Mouse (Mus musculus) forebrain, embryonic 12.5 days (tissue): ENCODE measurements at regions not wholly inside any gene's neighbourhood (a gene's known extent, or its start where the extent isn't known, plus 50 kb on each side); places are given as distances from the start of the nearest gene placed in this dataset.

Experiments used
- ATAC-seq: fragments of 200-750 bp; cut with Nextera tagmentation; 2 replicates; pipeline ENCODE4 v1.8.0; 2017; ENCODE audit warnings: moderate TSS enrichment; ENCODE audit not compliant: low FRiP score
- H3K27ac ChIP-seq: fragments of 300-500 bp; sonication (generic); 2 replicates; pipeline ENCODE4 v1.5.1; 2016; ENCODE audit warnings: mild to moderate bottlenecking
- H3K27me3 ChIP-seq: fragments of 300-500 bp; sonication (generic); 2 replicates; pipeline ENCODE4 v1.6.1; 2016; ENCODE audit warnings: mild to moderate bottlenecking
- H3K36me3 ChIP-seq: fragments of 300-500 bp; sonication (generic); replicated peaks from 2 replicates; pipeline ENCODE4 v1.6.1; 2016; ENCODE audit warnings: mild to moderate bottlenecking
- H3K4me1 ChIP-seq: fragments of 300-500 bp; sonication (generic); 2 replicates; pipeline ENCODE4 v1.6.1; 2016
- H3K4me2 ChIP-seq: fragments of 300-500 bp; sonication (generic); 2 replicates; pipeline ENCODE4 v1.6.1; 2016; ENCODE audit warnings: mild to moderate bottlenecking, moderate library complexity
- H3K4me3 ChIP-seq: fragments of 300-500 bp; sonication (generic); replicated peaks from 2 replicates; pipeline ENCODE4 v1.5.1; 2016; ENCODE audit warnings: mild to moderate bottlenecking
- H3K9ac ChIP-seq: fragments of 300-500 bp; sonication (generic); 2 replicates; pipeline ENCODE4 v1.6.1; 2016; ENCODE audit warnings: mild to moderate bottlenecking
- H3K9me3 ChIP-seq: fragments of 300-500 bp; sonication (generic); 2 replicates; pipeline ENCODE4 v1.6.1; 2016
- WGBS: fragments of 180-500 bp; shearing (Covaris S2); methylation state at CpG from one replicate; pipeline ENCODE4 v1.1.7; 2016; 5-methylcytosine and 5-hydroxymethylcytosine counted together

DNA sequence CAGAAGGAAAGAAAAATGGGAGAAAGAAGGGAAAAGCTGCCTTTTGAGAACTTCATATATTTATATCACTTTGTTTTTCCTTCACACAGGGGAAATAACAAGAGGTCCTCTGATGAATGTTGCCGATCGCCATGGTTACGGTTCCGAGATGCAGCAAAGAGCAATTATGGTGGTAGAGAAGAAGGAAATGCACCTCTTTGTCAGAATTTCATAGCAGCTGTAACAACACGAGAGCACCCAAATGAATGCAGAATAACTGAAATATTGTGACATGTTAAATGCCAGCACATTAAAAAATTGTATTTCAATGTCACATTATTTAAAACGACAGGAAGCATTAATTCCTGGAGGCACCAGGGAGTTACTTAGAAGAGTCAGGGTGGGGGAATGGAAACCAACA is 279.4 kb downstream of the Mctp2 start:
- Histone ChIP-seq H3K4me1 (no peaks in the 10 kb centered on the region), H3K9me3 (no peaks in the 10 kb centered on the region), H3K27ac (no peak overlapping the region), H3K9ac (no peak overlapping the region), H3K4me2 (no peak overlapping the region), H3K36me3 (no peaks in the 10 kb centered on the region), H3K4me3 (no peak overlapping the region), H3K27me3 (no peaks in the 10 kb centered on the region)
- no peak for ATAC-seq
- WGBS: 70% methylated on average over 6 of the region's 6 CpGs

DNA sequence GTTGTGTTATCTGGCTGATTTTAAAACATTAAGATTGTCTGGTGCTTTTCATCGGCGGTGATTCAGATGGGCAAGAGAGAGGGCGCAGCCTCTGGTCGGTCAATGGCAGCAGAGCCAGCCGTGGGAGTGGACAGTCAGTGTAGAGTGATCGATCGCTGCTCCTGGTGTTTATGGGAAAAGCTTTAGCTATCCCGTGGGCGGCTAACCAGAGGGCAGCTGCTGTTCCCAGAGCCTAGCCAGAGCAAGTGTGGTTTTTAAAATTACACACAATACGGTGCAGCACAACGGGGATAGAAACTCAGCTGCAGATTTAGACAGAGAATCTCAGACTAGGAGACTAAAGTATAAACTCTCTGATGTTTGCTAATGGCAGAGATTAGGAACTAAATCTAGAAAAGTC is 297.3 kb downstream of the Mctp2 start:
- H3K4me1 ChIP-seq: no peaks in the 10 kb centered on the region
- no peak overlapping the region for H3K4me2 ChIP-seq
- H3K36me3 ChIP-seq: no peaks in the 10 kb centered on the region
- 92% methylated on average over 11 of the region's 11 CpGs for WGBS
- H3K27ac ChIP-seq: no peak overlapping the region
- no peak overlapping the region for H3K9ac ChIP-seq
- ATAC-seq: no peak
- H3K9me3 ChIP-seq: no peaks in the 10 kb centered on the region
- no peaks in the 10 kb centered on the region for H3K27me3 ChIP-seq
- H3K4me3 ChIP-seq: no peak overlapping the region

DNA sequence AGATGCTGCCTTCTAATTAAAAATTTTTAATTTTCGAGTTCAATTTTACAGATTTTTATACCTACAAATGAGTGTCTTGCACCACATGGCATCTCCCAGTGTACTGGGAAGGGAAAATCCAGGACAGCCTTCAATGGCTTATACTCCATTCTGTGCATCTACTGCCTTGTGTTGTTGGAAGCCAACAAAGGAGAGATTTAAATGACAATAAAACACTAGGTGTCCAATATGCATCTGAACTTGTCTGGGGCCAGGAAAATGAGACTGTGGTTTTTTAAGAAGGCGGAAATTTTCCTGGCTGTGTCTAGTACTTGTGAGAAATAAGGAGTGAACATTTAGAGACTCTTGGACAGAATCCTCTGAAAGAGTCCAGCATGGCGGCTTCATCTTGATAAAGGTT is 302.1 kb downstream of the Mctp2 start:
- Histone ChIP-seq H3K4me2 (no peak overlapping the region), H3K27me3 (no peaks in the 10 kb centered on the region), H3K4me3 (no peak overlapping the region), H3K9me3 (no peaks in the 10 kb centered on the region), H3K4me1 (no peaks in the 10 kb centered on the region), H3K36me3 (no peaks in the 10 kb centered on the region), H3K9ac (no peak overlapping the region), H3K27ac (no peak overlapping the region)
- 75% methylated on average over 3 of the region's 3 CpGs for WGBS
- no peak for ATAC-seq

DNA sequence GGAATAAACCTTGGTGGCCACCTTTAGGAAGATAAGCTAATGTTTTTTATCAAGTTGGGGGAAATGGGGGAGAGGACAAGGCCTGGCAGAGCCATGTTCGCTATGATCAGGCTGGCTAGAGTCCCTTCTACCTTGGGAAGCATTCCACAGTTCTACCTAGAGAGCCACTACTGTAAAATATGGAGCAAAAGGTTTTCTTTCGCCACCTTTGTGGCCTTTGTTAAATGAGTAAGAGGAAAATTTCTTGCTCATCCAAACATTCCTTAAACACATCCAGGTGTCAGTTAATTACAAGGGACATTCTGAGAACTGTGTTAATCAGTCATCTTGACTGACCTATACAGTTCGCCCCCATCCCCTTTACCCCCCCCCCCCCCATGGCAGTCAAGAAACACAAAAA is 313.9 kb downstream of the Mctp2 start:
- Histone ChIP-seq H3K4me2 (no peak overlapping the region), H3K27me3 (no peaks in the 10 kb centered on the region), H3K4me1 (no peaks in the 10 kb centered on the region), H3K27ac (no peak overlapping the region), H3K9me3 (no peaks in the 10 kb centered on the region), H3K36me3 (no peaks in the 10 kb centered on the region), H3K9ac (no peak overlapping the region), H3K4me3 (no peak overlapping the region)
- ATAC-seq: no peak
- WGBS: 84% methylated on average over 3 of the region's 3 CpGs

DNA sequence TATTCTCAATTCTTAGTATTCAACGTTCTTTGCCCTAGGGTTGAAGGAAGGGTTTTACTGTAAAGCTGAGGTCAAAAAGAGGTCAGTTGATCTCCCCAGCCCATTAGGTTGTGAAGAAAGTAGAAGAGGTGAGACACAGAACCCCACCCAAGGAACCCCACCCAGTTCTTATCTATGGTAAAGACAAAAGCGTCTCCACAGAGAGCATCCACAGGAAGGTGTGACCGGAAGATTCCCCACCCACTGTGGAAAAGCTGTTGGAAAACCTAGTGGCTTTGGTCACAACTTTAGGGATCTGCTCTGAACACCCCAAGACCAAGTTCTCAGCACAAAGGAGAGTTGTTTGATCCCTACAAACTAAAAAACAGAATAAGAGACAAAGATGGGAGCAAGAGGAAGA is 314.6 kb downstream of the Mctp2 start:
- no peak for ATAC-seq
- H3K9ac ChIP-seq: no peak overlapping the region
- H3K4me3 ChIP-seq: no peak overlapping the region
- H3K27me3 ChIP-seq: no peaks in the 10 kb centered on the region
- no peaks in the 10 kb centered on the region for H3K4me1 ChIP-seq
- no peak overlapping the region for H3K27ac ChIP-seq
- H3K4me2 ChIP-seq: no peak overlapping the region
- no peaks in the 10 kb centered on the region for H3K36me3 ChIP-seq
- H3K9me3 ChIP-seq: no peaks in the 10 kb centered on the region
- 90% methylated on average over 3 of the region's 3 CpGs for WGBS

DNA sequence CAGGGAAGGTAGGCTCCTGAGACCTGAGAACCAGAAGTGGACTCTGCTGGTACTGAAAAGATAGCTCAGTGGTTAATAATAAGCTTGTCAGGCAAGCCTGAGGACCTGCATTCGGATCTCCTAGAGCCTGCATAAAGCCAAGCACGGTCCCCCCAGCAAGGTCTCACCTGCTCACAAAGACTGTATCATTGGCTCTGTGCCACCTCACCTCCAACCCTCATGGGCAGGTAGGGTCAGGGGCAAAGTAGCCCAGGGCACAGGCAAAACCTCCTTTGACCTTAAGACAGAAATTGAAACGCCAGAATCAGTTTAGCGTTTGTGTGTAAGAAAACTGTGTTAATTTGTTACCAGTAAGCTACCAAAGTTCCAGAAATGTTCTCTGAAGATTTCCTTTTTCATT is 315.2 kb downstream of the Mctp2 start:
- Histone ChIP-seq H3K36me3 (no peaks in the 10 kb centered on the region), H3K27ac (no peak overlapping the region), H3K27me3 (no peaks in the 10 kb centered on the region), H3K9me3 (no peaks in the 10 kb centered on the region), H3K4me2 (no peak overlapping the region), H3K4me3 (no peak overlapping the region), H3K9ac (no peak overlapping the region), H3K4me1 (no peaks in the 10 kb centered on the region)
- 83% methylated on average over 4 of the region's 4 CpGs for whole genome bisulfite sequencing
- ATAC-seq: no peak

DNA sequence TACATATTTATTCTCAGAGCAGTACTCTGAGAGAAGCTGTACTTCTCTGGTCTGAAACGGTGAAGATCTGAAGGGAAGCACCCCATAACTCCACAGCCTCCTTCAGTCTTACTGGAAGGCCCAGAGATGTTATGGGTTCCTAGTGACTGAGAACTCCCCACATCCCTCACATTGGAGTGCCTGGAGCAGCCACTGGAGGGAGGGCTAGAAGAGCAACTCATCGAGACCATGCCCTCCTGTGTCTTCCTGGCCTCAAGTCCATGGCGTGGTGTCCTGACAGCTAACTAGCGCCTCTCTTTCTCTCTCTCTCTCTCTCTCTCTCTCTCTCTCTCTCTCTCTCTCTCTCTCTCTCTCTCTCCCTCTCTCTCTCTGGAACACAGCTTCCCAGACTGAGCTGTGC is 340.4 kb downstream of the Mctp2 start:
- no peak overlapping the region for H3K4me3 ChIP-seq
- 86% methylated on average over 4 of the region's 4 CpGs for WGBS

DNA sequence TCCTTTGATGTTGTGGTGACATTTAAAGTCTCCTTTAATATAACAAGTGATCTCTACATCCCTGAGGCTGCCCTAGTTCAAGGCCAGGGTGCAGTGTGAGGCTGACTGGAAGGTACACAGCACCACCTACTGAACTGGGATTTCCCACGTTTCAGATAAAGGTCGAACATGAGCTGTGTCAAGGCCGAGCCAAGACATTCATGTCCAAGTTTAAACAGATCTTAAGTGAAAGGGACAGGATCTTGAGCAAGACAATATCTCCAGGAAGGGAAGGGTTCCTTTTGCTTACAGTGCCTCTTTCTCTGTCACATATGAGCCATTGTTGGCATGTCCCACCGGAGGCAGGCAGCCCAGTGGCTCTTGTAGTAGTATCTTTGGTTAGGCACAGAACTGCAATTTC is 343.0 kb downstream of the Mctp2 start:
- 78% methylated on average over 4 of the region's 4 CpGs for WGBS
- Histone ChIP-seq H3K9me3 (no peaks in the 10 kb centered on the region), H3K9ac (no peak overlapping the region), H3K4me2 (no peak overlapping the region), H3K4me3 (no peak overlapping the region), H3K27ac (no peak overlapping the region), H3K4me1 (peaks cover 10% of the 10 kb centered on the region; the same call in 1 of the 2 replicates), H3K36me3 (no peaks in the 10 kb centered on the region), H3K27me3 (no peaks in the 10 kb centered on the region)
- ATAC-seq: no peak

More for the DNA sequence above, 340.4 kb downstream of the Mctp2 start:
- Histone ChIP-seq H3K27ac (no peak overlapping the region), H3K4me2 (no peak overlapping the region), H3K36me3 (no peaks in the 10 kb centered on the region), H3K9ac (no peak overlapping the region), H3K27me3 (no peaks in the 10 kb centered on the region), H3K9me3 (no peaks in the 10 kb centered on the region), H3K4me1 (peaks cover 2% of the 10 kb centered on the region; the same call in 1 of the 2 replicates)
- ATAC-seq: no peak

DNA sequence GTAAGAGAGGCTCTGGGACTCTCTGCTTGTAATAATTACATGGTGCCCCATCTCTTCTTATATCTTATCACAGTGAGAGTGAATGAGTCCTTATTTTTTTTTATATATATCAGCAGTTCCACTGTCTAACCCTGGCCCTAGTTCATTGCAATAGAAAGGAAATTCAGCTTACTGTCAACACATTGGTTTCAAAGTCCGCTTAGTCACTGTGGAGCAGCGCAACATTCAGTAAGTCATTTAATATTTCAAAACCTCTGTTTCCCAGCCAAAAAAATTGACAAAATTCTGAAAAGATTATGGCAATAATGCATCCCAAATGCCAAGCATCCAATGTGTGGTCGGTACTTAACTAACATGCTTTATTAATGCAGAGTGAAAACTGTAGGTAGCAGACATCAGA is 343.6 kb downstream of the Mctp2 start:
- H3K9ac ChIP-seq: no peak overlapping the region
- no peaks in the 10 kb centered on the region for H3K27me3 ChIP-seq
- no peaks in the 10 kb centered on the region for H3K36me3 ChIP-seq
- no peak for ATAC-seq
- H3K4me2 ChIP-seq: no peak overlapping the region
- peaks cover 10% of the 10 kb centered on the region; the same call in 1 of the 2 replicates for H3K4me1 ChIP-seq
- no peak overlapping the region for H3K4me3 ChIP-seq
- H3K9me3 ChIP-seq: no peaks in the 10 kb centered on the region
- 95% methylated on average over 3 of the region's 3 CpGs for WGBS
- no peak overlapping the region for H3K27ac ChIP-seq

DNA sequence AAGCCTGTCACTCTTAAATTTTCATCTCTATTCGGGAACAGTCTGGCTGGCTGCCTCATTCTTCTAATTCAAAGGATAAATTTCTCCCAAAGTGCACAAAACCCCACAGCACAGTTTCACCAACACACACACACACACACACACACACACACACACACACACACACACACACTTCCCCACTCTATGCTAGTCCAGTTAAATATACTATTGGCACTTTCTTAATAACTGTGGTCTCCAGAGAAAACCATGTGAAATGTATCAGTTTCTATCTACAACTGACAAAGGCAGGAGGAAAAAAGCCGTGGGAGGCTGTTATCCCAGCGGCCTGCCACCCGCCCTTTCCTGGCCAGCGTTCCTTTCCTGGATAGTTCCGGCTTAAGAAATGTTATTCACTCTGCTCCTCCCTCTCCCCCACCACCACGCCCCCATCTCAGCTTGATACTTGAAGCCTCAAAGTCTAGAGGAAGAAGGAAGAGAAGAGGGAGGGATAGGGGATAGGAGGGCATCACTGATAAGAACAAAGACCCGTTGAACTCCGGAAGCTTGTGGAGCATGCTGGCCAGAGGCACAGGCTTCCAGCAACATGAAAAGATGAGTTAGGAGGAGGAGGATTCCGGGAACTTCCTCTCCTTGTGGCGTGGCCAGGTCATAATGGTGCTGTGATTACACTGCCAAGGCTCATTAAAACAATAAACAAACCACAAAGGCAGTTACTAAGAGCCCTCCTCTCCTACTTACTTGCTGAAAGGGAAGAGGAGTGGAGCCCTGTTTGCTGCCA is 345.8 kb downstream of the Mctp2 start:
- Histone ChIP-seq H3K4me3 (no peak overlapping the region), H3K4me1 (peaks cover 10% of the 10 kb centered on the region; the same call in 1 of the 2 replicates), H3K4me2 (peak overlapping the region; percentile 46), H3K9me3 (no peaks in the 10 kb centered on the region), H3K27ac (no peak overlapping the region), H3K36me3 (no peaks in the 10 kb centered on the region), H3K9ac (no peak overlapping the region), H3K27me3 (no peaks in the 10 kb centered on the region)
- WGBS: 4% methylated on average over 11 of the region's 11 CpGs
- ATAC-seq: peak; percentile 75; the same call in 1 of the 2 replicates

DNA sequence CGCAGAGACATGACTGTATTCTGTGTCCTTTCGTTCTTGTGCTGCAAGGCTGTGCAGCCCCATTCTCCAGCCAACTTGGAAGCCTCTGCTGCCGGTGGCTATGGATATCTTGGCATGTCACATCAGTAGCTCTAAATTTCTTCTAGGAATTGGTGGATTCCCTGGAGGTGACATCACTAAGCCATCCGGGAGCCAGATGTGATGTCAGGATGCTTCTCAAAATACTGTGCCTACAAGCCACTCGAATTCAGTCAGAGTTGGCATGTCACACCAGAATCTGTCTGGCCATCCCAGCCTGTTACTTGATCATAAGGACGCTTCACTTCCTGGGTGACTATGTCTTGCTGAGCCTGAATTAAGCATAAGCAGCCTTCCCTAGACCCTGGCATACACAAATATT is 359.9 kb downstream of the Mctp2 start:
- no peak overlapping the region for H3K27ac ChIP-seq
- H3K4me1 ChIP-seq: peaks cover 16% of the 10 kb centered on the region
- 90% methylated on average over 6 of the region's 6 CpGs for WGBS
- ATAC-seq: no peak
- no peaks in the 10 kb centered on the region for H3K36me3 ChIP-seq
- H3K9ac ChIP-seq: no peak overlapping the region
- no peak overlapping the region for H3K4me2 ChIP-seq
- no peak overlapping the region for H3K4me3 ChIP-seq
- H3K9me3 ChIP-seq: no peaks in the 10 kb centered on the region
- no peaks in the 10 kb centered on the region for H3K27me3 ChIP-seq

DNA sequence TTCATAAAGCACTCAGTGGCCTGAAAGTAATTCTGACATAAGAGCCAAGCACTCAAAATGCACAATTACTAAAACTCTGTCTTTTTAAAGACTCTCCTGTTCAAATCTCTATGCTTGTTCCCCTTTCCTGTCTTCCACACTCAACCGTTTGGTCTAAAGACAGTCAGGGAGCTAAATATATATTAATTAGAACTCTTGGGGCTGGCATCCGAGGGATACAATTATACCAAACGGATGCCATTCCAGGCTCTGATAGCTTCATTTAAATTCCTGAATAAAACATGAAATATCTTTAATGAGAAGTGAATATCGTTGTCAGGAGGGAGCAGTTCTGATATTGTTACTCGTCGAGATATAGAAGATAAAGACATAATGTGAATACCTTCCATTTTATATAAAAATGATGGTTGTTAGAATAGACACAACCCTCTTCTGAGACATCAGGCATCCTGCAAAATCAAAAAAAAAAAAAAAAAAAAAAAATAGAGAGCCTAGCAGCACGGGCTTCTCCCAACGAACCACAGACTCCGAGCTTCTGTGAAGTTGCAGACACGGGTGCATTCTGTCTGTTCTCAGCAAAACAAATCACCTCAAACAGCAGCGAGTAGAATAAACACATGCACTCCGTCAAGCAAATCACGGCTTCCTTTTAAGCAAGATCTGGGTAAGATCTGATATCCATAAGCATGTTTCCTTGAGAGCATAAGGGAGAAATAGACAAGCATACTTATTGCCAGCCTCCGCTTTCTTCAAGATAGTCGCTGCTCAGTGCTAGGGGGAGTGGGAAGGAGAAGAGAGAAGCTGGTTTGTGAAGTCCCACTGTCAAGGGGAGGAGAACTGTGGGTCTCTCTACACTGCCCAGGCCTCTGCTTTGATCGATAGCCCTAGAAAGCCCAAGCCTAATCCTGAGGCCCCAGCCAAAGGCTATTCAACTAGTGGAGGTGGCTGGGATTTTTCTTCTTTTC is 363.0 kb downstream of the Mctp2 start:
- Histone ChIP-seq H3K4me2 (no peak overlapping the region), H3K27ac (peak overlapping the region; percentile 25; the same call in 1 of the 2 replicates)
- 54% methylated on average over 16 of the region's 16 CpGs for WGBS

More for the DNA sequence above, 363.0 kb downstream of the Mctp2 start:
- ATAC-seq: no peak
- Histone ChIP-seq H3K36me3 (no peaks in the 10 kb centered on the region), H3K9me3 (no peaks in the 10 kb centered on the region), H3K9ac (no peak overlapping the region), H3K4me3 (no peak overlapping the region), H3K27me3 (no peaks in the 10 kb centered on the region), H3K4me1 (peaks cover 18% of the 10 kb centered on the region)
